Mouse (Mus musculus) embryonic fibroblast, embryonic 13.5 days (primary cell): Measurements from ENCODE around the gene Snx15.

Experiments used
- CTCF ChIP-seq: IDR thresholded peaks from 2 replicates; pipeline ENCODE4 v1.5.1; 2011; ENCODE audit warnings: mild to moderate bottlenecking, control low read depth, low read length, moderate library complexity, borderline replicate concordance; ENCODE audit not compliant: insufficient read depth
- POLR2A ChIP-seq: IDR thresholded peaks from 2 replicates; pipeline ENCODE4 v1.6.1; 2011; ENCODE audit warnings: low read depth, mild to moderate bottlenecking, control low read depth, low read length, moderate library complexity

DNA sequence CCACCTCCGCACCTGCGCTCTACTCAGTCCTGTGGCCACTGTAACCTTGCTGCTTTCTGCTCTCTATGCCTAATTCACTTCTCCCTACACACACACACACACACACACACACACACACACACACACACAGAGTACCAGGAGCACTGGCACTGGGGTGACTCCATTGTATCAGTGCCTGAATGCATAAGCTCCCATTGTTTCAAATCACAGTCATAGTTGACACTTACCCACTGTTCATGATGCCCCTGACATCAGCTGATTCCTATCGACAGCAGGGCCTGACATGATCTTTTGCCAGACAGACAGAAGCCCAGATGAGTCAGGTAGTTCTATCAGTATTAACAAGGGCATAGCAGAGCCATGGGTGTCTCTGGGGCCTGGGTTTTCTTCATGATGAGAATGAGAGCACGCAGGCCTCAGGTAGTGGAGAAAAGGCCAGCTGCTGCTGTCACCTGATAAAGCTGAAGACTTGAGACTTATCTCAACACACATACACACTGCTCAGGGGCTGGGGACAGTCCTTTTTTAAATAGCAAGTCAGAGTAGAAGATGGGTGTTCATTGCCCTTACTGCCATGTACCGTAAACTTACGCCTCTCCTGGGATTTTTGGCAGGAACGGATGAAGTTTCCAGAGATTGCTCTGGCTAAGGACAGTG, 4.2 kb upstream of the Snx15 start:
- no peak for TF ChIP-seq CTCF
- TF ChIP-seq POLR2A: no peak
